Mouse (Mus musculus) lung, postnatal 0 days (tissue): ENCODE data around the gene Cxcl1.

Source experiments
- CTCF ChIP-seq: IDR thresholded peaks from 2 replicates; pipeline ENCODE4 v1.5.1; 2016; ENCODE audit warnings: antibody characterized with exemption, mild to moderate bottlenecking
- EP300 ChIP-seq: IDR thresholded peaks from 2 replicates; pipeline ENCODE4 v1.6.1; 2016; ENCODE audit warnings: antibody characterized with exemption, mild to moderate bottlenecking, control low read depth

- TF ChIP-seq CTCF: no peak
- TF ChIP-seq EP300: no peak
Measured at GRCm38 (mm10) chr5:90900688-90901087, 9.6 kb downstream of the Cxcl1 start.
